Mouse (Mus musculus): Measurements from ENCODE around the gene Fam187a. TPM values are rescaled to one million over a fixed set of nuclear protein-coding genes. Genes with fewer than 3 reads are reported as not detected.

Gene Fam187a
- polyA plus RNA-seq, 1 experiment from 2014 or later, result not detected

GRCm38 (mm10) chr11:102859933-102860332 lies 25.0 kb upstream of the Fam187a start:
- peaks cover 21% of the 10 kb centered on the region for H3K4me1 ChIP-seq (replicated peaks)
- no peak overlapping the region for H3K4me3 ChIP-seq (replicated peaks)
- no peak for ATAC-seq (ENCODE audit: insufficient number of reproducible peaks, insufficient read depth, low FRiP score, low TSS enrichment, low read depth)
- no peaks in the 10 kb centered on the region for H3K9me3 ChIP-seq
- H3K36me3 ChIP-seq, result peaks cover 85% of the 10 kb centered on the region
- no peaks in the 10 kb centered on the region for H3K27me3 ChIP-seq
- no peak overlapping the region for H3K4me2 ChIP-seq
- 92% methylated on average over 8 of the region's 8 CpGs for WGBS
- H3K9ac ChIP-seq (replicated peaks), result no peak overlapping the region
- H3K27ac ChIP-seq, result no peak overlapping the region

GRCm38 (mm10) chr11:102864272-102864671 lies 20.7 kb upstream of the Fam187a start:
- Histone ChIP-seq H3K4me2 (no peak overlapping the region), H3K27ac (no peak overlapping the region), H3K9me3 (no peaks in the 10 kb centered on the region), H3K9ac (replicated peaks) (no peak overlapping the region), H3K36me3 (peaks cover 95% of the 10 kb centered on the region), H3K4me1 (replicated peaks) (no peaks in the 10 kb centered on the region), H3K27me3 (no peaks in the 10 kb centered on the region), H3K4me3 (replicated peaks) (no peak overlapping the region)
- no peak for ATAC-seq (ENCODE audit: insufficient number of reproducible peaks, insufficient read depth, low FRiP score, low TSS enrichment, low read depth)
- 53% methylated on average over 4 of the region's 4 CpGs for WGBS

GRCm38 (mm10) chr11:102874801-102875334 lies 10.1 kb upstream of the Fam187a start:
- H3K36me3 ChIP-seq, result peaks cover 71% of the 10 kb centered on the region
- ATAC-seq (ENCODE audit: insufficient number of reproducible peaks, insufficient read depth, low FRiP score, low TSS enrichment, low read depth), result no peak
- no peak overlapping the region for H3K4me3 ChIP-seq (replicated peaks)
- H3K9ac ChIP-seq (replicated peaks), result no peak overlapping the region
- no peak overlapping the region for H3K4me2 ChIP-seq
- no peak overlapping the region for H3K27ac ChIP-seq
- WGBS, result 89% methylated on average over 7 of the region's 7 CpGs
- no peaks in the 10 kb centered on the region for H3K27me3 ChIP-seq
- H3K9me3 ChIP-seq, result no peaks in the 10 kb centered on the region
- peaks cover 10% of the 10 kb centered on the region for H3K4me1 ChIP-seq (replicated peaks)

GRCm38 (mm10) chr11:102879558-102879957 lies 5.4 kb upstream of the Fam187a start:
- Histone ChIP-seq H3K27ac (no peak overlapping the region), H3K4me3 (replicated peaks) (peak overlapping the region; percentile 76; the same call in 1 of the 2 replicates), H3K4me1 (replicated peaks) (peaks cover 16% of the 10 kb centered on the region), H3K9ac (replicated peaks) (0 out of 2 replicates have a peak overlapping the region, but pooled peaks have one; percentile 80), H3K36me3 (peaks cover 35% of the 10 kb centered on the region), H3K27me3 (peaks cover 18% of the 10 kb centered on the region), H3K4me2 (peak overlapping the region; percentile 79), H3K9me3 (no peaks in the 10 kb centered on the region)
- WGBS, result 94% methylated on average over 2 of the region's 2 CpGs
- no peak for ATAC-seq (ENCODE audit: insufficient number of reproducible peaks, insufficient read depth, low FRiP score, low TSS enrichment, low read depth)

GRCm38 (mm10) chr11:102880585-102881313 lies 4.2 kb upstream of the Fam187a start, which contains the start of the genes Eftud2 and Ccdc103:
Gene Eftud2 (minus strand): TSS chr11:102880985.
Gene Ccdc103 (plus strand): TSS chr11:102881204.
- H3K4me3 ChIP-seq (replicated peaks), result peak within 1 kb of the TSS; percentile 76
- H3K36me3 ChIP-seq, result peaks cover 23% of the 10 kb centered on the region
- WGBS, result under 1% methylated on average over 62 of the region's 62 CpGs
- H3K4me1 ChIP-seq (replicated peaks), result peaks cover 16% of the 10 kb centered on the region
- H3K4me2 ChIP-seq, result peak within 1 kb of the TSS; percentile 79
- H3K9me3 ChIP-seq, result no peaks in the 10 kb centered on the region
- H3K27ac ChIP-seq, result peak within 1 kb of the TSS; percentile 76
- peak within 1 kb of the TSS; percentile 80 for H3K9ac ChIP-seq (replicated peaks)
- peak; percentile 87 for ATAC-seq (ENCODE audit: insufficient number of reproducible peaks, insufficient read depth, low FRiP score, low TSS enrichment, low read depth)
- H3K27me3 ChIP-seq, result peaks cover 29% of the 10 kb centered on the region

- Histone ChIP-seq H3K36me3 (peaks cover 15% of the 10 kb centered on the region), H3K27me3 (peaks cover 37% of the 10 kb centered on the region), H3K9me3 (no peaks in the 10 kb centered on the region), H3K4me2 (peak overlapping the region; percentile 79), H3K4me1 (replicated peaks) (peaks cover 16% of the 10 kb centered on the region), H3K9ac (replicated peaks) (peak overlapping the region; percentile 80), H3K4me3 (replicated peaks) (peak overlapping the region; percentile 76), H3K27ac (no peak overlapping the region)
- peak; percentile 50; the same call in 1 of the 2 replicates for ATAC-seq (ENCODE audit: insufficient number of reproducible peaks, insufficient read depth, low FRiP score, low TSS enrichment, low read depth)
- 18% methylated on average over 13 of the region's 13 CpGs for WGBS
Measured at GRCm38 (mm10) chr11:102881314-102882198, 3.4 kb upstream of the Fam187a start.

GRCm38 (mm10) chr11:102887433-102887832 lies 2.5 kb downstream of the Fam187a start:
- Histone ChIP-seq H3K4me2 (no peak overlapping the region), H3K9me3 (no peaks in the 10 kb centered on the region), H3K4me3 (replicated peaks) (no peak overlapping the region), H3K27ac (no peak overlapping the region), H3K36me3 (no peaks in the 10 kb centered on the region), H3K4me1 (replicated peaks) (no peaks in the 10 kb centered on the region), H3K9ac (replicated peaks) (no peak overlapping the region), H3K27me3 (peaks cover 66% of the 10 kb centered on the region)
- 87% methylated on average over 5 of the region's 5 CpGs for WGBS
- ATAC-seq (ENCODE audit: insufficient number of reproducible peaks, insufficient read depth, low FRiP score, low TSS enrichment, low read depth), result no peak

- peaks cover 65% of the 10 kb centered on the region for H3K27me3 ChIP-seq
- WGBS, result 58% methylated on average over 3 of the region's 3 CpGs
Measured at GRCm38 (mm10) chr11:102888135-102888534, 3.2 kb downstream of the Fam187a start.

GRCm38 (mm10) chr11:102890096-102890495 lies 5.1 kb downstream of the Fam187a start:
- WGBS, result 67% methylated on average over 5 of the region's 5 CpGs
- H3K36me3 ChIP-seq, result no peaks in the 10 kb centered on the region
- H3K9me3 ChIP-seq, result no peaks in the 10 kb centered on the region
- peaks cover 5% of the 10 kb centered on the region for H3K4me1 ChIP-seq (replicated peaks)
- no peak overlapping the region for H3K4me2 ChIP-seq
- no peak overlapping the region for H3K4me3 ChIP-seq (replicated peaks)
- H3K27me3 ChIP-seq, result peaks cover 69% of the 10 kb centered on the region
- no peak overlapping the region for H3K9ac ChIP-seq (replicated peaks)
- H3K27ac ChIP-seq, result no peak overlapping the region
- no peak for ATAC-seq (ENCODE audit: insufficient number of reproducible peaks, insufficient read depth, low FRiP score, low TSS enrichment, low read depth)

More at GRCm38 (mm10) chr11:102888135-102888534, 3.2 kb downstream of the Fam187a start:
- ATAC-seq (ENCODE audit: insufficient number of reproducible peaks, insufficient read depth, low FRiP score, low TSS enrichment, low read depth), result no peak
- Histone ChIP-seq H3K36me3 (no peaks in the 10 kb centered on the region), H3K27ac (no peak overlapping the region), H3K4me3 (replicated peaks) (no peak overlapping the region), H3K9ac (replicated peaks) (no peak overlapping the region), H3K4me1 (replicated peaks) (no peaks in the 10 kb centered on the region), H3K4me2 (no peak overlapping the region), H3K9me3 (no peaks in the 10 kb centered on the region)

GRCm38 (mm10) chr11:102893015-102893651 lies 8.2 kb downstream of the Fam187a start:
- Histone ChIP-seq H3K9ac (replicated peaks) (peak overlapping the region; percentile 59), H3K9me3 (no peaks in the 10 kb centered on the region), H3K36me3 (no peaks in the 10 kb centered on the region), H3K27me3 (peaks cover 72% of the 10 kb centered on the region), H3K4me2 (peak overlapping the region; percentile 69), H3K27ac (no peak overlapping the region), H3K4me3 (replicated peaks) (peak overlapping the region; percentile 40), H3K4me1 (replicated peaks) (peaks cover 10% of the 10 kb centered on the region)
- WGBS, result 2% methylated on average over 43 of the region's 43 CpGs
- peak; percentile 48; the same call in 1 of the 2 replicates for ATAC-seq (ENCODE audit: insufficient number of reproducible peaks, insufficient read depth, low FRiP score, low TSS enrichment, low read depth)

Data from limb, embryonic 12.5 days (tissue).